Mouse (Mus musculus): ENCODE measurements at regions not wholly inside any gene's neighbourhood (a gene's known extent, or its start where the extent isn't known, plus 50 kb on each side); places are given as distances from the start of the nearest gene placed in this dataset.

GRCm38 (mm10) chr6:127207308-127207707, 55.3 kb upstream of the Ccnd2 start:
- DNase-seq (ENCODE audit: low read depth, low spot score) = no peak

GRCm38 (mm10) chr6:127213355-127213754, 61.4 kb upstream of the Ccnd2 start:
- no peak for DNase-seq (ENCODE audit: low read depth, low spot score)

DNA sequence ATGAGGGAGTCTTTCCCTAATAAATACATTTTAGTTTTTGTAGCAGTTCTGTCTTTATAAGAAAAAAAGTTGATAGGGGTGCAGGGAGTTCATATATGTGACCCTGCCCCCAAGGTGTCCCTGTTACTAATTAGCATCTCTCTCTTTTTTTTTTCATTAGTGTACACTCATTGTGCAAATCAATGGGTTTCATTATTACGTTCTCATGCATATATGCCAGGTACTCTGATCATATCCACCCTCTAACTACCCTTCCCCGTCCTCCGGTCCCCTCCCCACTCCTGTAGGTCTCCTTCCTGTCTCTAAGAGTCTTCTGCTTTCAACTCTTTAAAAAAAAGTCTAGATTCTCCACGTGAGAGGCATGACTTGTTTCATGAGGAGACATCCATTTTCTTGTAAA, 63.9 kb upstream of the Ccnd2 start:
- DNase-seq (ENCODE audit: low read depth, low spot score) = no peak

GRCm38 (mm10) chr6:127218634-127219445, 66.8 kb upstream of the Ccnd2 start:
- DNase-seq (ENCODE audit: low read depth, low spot score) = no peak

DNA sequence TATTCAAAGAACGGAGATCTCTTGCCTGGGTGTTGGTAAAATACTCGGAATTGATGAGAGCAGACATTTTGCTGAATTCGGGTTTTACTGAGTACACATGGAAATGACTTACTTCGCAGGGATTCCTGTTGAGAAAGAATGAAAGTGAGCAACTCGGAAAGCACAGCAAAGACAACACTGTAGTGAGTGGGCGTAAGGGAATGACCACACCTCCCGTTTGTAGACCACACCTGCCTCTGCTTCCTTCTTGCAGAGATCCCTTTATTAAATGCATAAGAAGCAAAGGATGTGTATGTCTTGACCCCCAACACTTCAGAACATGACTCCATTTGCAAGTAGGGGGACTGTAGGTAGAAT, 67.4 kb upstream of the Ccnd2 start:
- DNase-seq (ENCODE audit: low read depth, low spot score) = no peak

GRCm38 (mm10) chr6:127226242-127226983, 74.4 kb upstream of the Ccnd2 start:
- DNase-seq (ENCODE audit: low read depth, low spot score) = no peak

DNA sequence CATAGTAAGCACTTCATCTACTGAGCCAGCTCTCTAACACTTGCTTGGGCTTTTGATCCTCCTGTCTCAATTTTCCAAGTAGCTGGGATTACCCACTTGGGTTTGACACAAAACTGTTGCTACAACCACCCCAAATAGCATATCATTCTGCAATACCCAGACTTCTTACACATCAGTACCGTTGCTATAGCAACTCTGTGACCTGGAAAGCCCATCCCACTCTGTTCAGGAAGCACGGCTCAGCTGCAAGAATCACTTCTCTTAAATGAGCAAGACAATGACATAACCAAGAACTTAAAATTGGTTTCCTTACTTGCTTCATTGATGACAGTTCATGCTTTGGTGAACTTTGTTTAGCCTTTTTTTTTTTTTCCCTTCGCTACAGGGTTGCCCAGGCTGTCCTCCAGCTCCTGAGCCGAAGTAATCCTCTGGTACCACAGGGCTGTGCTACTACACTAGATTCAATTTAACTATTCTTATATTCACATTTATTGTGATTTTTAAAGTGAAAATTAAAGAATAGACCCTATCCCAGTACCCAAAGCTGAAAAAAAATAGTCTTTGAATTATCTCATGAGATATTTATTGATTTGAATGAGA, 84.6 kb upstream of the Ccnd2 start:
- DNase-seq (ENCODE audit: low read depth, low spot score) = no peak

GRCm38 (mm10) chr6:127237168-127237567, 85.2 kb upstream of the Ccnd2 start:
- DNase-seq (ENCODE audit: low read depth, low spot score) = no peak

DNA sequence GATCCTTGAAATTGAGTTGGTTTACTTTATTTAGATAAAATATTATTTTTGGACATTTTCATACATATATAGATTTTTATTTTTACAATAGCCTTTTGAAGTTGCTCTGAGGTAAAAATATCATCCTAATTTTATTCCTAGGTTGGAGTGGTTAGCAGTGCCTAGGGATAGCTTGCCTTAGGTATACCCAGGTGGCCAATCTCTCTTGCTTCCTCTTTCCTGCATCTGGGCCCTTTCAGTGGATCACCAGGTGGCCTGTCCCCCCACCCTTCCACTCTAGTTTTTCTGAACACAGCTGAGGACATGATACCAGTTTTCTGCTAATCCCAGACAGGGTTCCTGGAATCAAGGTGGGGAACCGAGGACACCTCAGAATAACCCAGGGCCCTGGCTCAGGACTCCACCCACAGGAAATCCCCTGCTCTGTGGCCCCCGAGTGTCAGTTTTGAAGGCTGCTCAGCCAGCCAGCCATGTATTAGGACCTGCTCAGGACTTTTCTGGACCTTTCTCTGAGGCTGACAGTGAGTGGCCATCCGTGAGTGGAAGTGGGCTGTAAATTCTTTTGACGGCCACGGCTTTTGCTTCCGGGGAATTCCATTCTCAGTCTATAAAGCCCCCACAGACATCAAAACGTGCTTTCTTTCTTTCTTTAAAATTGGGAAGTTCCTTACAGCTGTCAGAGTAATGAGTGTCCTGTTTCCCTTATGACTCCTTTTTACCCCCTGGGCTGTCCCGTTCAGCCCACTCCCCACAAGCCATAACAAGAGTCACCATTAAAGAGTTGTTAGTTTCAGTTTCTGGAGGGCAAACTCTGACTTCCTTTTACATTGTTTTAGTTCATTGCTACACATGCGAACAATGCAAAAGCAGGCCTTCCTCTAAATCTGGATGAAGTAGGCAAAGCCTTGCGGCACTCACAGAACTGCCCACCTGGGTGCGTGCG, 87.8 kb upstream of the Ccnd2 start:
- no peak for DNase-seq (ENCODE audit: low read depth, low spot score)

DNA sequence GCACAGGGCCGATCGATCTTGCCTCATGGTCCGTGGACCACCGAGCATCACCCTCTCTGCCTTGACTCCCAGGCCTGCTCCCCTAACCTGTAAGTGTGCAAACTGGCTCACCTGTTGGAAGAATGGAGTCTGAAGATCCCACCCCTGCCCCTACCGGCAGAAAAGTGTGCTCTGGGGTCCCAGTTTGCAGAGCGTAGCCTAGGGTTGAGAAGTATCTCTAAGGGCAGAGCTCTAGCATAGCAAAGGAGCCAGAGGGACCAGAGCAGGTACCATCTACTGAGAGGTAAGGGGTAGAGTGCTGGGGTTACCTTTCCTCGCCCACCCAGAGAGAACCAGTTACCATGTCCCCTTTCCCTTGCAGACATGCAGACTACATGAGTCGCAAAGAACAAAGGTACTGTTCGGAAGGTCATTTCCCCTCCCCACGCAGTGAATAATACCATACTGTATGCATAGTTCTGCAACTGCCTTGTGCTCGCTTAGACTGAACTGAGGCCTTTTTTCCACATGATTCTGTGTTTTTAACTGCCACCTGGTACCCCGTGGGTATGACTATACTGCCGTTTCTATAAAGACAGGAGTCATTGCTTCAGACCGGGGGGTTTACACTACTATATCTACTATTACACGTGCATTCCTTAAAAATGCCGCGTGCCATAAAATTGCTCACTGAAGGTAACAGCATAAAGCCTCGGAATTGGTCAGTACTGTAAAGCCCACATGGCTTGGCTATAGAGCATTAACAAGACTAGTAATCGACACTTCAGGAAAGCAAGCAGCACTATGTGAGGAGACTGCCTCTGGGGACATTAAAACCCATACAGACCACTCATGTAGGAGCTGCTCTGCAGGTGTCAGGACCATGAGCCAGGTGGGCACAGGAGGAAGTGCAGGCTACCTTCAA, 88.7 kb upstream of the Ccnd2 start:
- DNase-seq (ENCODE audit: low read depth, low spot score) = no peak

DNA sequence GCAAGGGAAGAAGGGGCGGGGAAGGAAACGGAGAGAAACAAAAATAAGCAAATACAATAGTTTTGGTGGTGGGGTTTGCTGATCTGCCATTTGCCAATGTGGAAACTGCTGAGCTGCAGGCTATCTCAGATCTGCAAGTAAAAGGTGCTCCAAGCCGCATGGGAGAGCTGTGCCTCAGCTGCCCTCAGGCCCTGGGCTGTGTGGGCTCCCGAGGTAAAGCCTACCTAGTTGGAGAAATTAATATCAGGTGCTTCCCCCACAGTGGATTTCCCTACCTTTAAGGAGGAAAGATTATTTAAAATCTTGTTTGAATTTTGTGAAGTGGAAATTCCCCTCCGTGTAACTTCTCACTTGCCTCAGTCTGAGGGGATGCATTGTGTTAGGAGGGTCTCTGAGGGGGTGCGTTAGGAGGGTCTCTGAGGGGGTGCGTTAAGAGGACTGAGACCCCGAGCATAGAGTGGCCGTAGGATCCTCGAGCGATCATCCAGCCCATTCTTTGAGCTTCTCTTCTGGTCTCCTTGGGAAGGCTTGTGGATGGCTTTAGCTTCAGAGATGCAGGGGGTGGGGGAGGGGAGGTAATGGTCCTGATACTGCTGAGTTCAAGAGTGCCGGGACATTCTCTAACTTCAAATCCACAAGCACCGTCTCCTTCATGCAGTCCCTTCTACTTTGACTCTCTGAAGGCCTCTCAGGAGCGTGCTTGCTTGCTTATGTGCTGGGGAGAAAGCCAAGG, 89.9 kb upstream of the Ccnd2 start:
- no peak for DNase-seq (ENCODE audit: low read depth, low spot score)

- no peak for DNase-seq (ENCODE audit: low read depth, low spot score)
These were observed 91.0 kb upstream of the Ccnd2 start for GRCm38 (mm10) chr6:127243032-127243431.

DNA sequence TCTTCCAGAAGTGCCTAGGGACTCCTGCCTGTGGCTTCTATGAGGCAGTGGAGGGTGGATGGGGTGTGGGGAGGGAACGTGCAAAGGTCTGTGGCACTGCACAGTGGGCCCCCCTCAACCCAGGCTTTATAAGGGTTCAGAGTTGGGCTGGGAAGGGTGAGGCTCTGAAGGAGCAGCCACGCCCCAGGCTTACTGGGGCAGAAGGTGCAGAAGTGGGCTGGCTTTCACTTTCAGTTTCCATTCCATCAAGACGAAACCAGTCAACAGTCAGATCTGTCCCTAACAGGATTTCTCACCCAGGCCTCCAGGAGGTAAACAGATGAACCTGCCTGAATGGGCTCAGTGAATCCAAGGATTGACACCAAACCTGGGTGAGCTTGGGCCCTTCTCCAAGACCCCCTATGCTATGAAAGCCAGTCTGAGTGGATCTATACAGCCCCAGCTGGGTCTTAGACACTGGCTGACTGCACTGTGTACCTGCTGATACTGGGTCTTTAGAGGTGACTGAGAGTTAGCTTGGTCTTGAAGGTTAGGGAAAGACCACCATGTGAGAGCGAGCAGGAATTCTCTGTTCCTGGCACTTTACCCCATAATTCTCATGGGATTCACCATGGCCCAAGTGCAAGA, 93.9 kb upstream of the Ccnd2 start:
- DNase-seq (ENCODE audit: low read depth, low spot score) = no peak

DNA sequence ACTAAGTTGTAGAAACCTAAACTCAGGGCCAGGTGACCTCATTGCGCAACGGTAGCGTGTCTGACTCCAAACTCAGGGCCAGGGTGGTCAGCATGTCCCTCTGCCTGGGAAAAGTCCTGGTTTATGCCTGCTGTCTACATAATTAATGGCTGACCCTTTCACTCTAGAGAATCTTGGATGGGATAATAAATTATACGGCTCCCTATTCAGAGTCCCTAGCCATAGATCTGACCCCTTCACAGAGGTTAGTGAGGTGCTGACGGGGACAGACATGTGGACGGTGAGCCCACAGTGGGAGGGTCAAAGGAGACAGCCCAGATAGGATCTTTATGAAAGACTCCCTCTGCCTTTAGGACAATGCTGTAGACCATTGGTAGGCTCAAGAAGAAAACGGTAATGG, 94.7 kb upstream of the Ccnd2 start:
- DNase-seq (ENCODE audit: low read depth, low spot score) = no peak

DNA sequence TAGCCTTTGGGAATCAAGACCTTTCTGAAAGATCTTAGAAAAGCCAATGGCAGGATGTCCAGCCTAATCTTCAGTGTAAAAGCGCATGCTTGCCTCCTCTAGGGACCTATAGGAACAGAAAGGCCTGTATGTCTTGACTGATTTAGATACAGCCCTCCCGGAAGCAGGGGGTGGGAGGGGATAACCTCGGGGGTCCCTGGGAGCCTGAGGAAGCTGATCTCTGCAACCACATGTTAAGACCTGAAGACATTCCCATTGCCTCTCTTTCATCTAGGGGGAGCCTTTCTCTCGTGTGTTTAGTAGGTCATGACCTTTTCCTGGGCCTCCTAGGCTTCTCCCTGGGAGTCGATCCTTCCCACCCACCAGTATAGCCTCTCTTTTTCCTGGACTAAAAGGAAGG, 95.3 kb upstream of the Ccnd2 start:
- DNase-seq (ENCODE audit: low read depth, low spot score) = no peak

GRCm38 (mm10) chr6:127250181-127250873, 98.3 kb upstream of the Ccnd2 start:
- DNase-seq (ENCODE audit: low read depth, low spot score) = no peak

GRCm38 (mm10) chr6:127250874-127251670, 99.1 kb upstream of the Ccnd2 start:
- DNase-seq (ENCODE audit: low read depth, low spot score) = no peak

DNA sequence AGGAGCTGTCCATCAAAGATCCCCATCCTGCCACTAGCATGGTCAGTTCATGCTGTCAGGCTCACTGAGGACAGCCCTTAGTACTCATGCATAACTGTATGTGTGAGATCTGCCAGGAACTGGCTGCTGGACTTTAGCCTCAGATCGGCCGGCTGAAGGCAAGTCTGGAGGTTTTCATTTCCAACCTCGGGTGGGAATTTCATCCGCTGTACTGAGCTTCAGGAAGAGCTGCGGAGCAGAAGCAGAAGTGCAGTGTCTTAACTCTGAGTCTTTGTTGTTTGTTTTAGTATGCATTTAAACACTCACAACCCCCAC, 99.6 kb upstream of the Ccnd2 start:
- no peak for DNase-seq (ENCODE audit: low read depth, low spot score)
